9 mouse cellular contexts compared by ENCODE assay signal in the genomic region with DNA sequence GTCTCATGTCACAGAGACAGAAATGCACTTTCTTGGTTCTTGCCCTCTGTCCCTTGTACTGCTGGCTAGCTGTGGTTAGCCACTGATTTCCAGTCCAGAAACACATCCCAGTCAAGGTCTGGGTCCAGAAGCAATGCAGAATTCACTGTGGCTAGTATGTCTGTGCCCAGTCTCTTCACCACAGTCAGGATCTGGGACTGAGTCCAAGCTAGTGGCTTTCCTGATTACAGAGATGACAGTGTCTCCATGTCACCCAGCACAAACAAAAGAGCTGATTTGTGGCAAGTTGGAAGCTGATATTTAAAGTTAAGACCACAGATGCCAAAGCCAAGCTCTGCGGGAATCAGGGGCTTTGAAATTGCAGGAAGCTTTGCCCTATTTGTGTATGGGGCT. TPM values are rescaled to one million over a fixed set of nuclear protein-coding genes. Genes with fewer than 3 reads are reported as not detected.
DNase-seq lines count a peak whose midpoint lies in the region; ATAC-seq and TF ChIP-seq lines count a peak whose summit lies in the region.
"Had no signal": no experiment of that assay in that cellular context is flagged by ENCODE, and none has a peak within 500 bp of the region (broad histone marks: within the 10 kb centered on the region; RNA-seq: fewer than 3 reads in every experiment).

No protein-coding gene starts in this region.

- no peaks in the 10 kb centered on the region; the same call in 1 of the 2 replicates for H3K9me3 ChIP-seq in heart, embryonic 11.5 days (replicated peaks; ENCODE audit: control insufficient read depth, low read length)
- H3K9me3 ChIP-seq in liver, embryonic 11.5 days (ENCODE audit: control insufficient read depth, low read length): no peaks in the 10 kb centered on the region

- TF ChIP-seq CTCF in cerebellum, adult 2 months (IDR thresholded peaks at IDR 0.05; ENCODE audit: borderline replicate concordance, insufficient read depth, low read depth, low read length): no peak

- H3K27ac ChIP-seq in heart, embryonic 11.5 days (ENCODE audit: low read depth, low read length): no peak overlapping the region
- no peak overlapping the region for H3K27ac ChIP-seq in cerebellum, adult 2 months (ENCODE audit: insufficient read depth, low read length)
- no peak overlapping the region for H3K27ac ChIP-seq in liver, embryonic 11.5 days (ENCODE audit: low read depth, low read length)
- H3K27ac ChIP-seq: macrophage had no signal

- H3K4me1 ChIP-seq in heart, embryonic 11.5 days (ENCODE audit: control insufficient read depth, insufficient read depth, low read length): peaks cover 8% of the 10 kb centered on the region
- H3K4me1 ChIP-seq in cerebellum, adult 2 months (ENCODE audit: control insufficient read depth, insufficient read depth, low read length): peaks cover 14% of the 10 kb centered on the region
- no peaks in the 10 kb centered on the region for H3K4me1 ChIP-seq in liver, embryonic 11.5 days (replicated peaks; ENCODE audit: control insufficient read depth, insufficient read depth, low read length)

- WGBS in heart, embryonic 11.5 days (ENCODE audit: insufficient replicate concordance): 30% methylated on average over 1 of the region's 1 CpGs
- 22% methylated on average over 1 of the region's 1 CpGs for WGBS in cerebellum, adult 2 months
- WGBS in liver, embryonic 11.5 days: 63% methylated on average over 1 of the region's 1 CpGs

- H3K4me2 ChIP-seq in heart, embryonic 11.5 days: no peak overlapping the region
- no peak overlapping the region for H3K4me2 ChIP-seq in liver, embryonic 11.5 days

- no peaks in the 10 kb centered on the region for H3K36me3 ChIP-seq in heart, embryonic 11.5 days (ENCODE audit: control insufficient read depth, insufficient read depth, low read length)
- H3K36me3 ChIP-seq in liver, embryonic 11.5 days (ENCODE audit: control insufficient read depth, insufficient read depth, low read length): no peaks in the 10 kb centered on the region

- TF ChIP-seq POLR2A in cerebellum, adult 2 months (IDR thresholded peaks at IDR 0.05; ENCODE audit: borderline replicate concordance, insufficient read depth, low read length): no peak

- H3K4me3 ChIP-seq in heart, embryonic 11.5 days (ENCODE audit: low read depth, low read length): no peak overlapping the region
- H3K4me3 ChIP-seq in cerebellum, adult 2 months (replicated peaks; ENCODE audit: insufficient read depth, low read depth, low read length): no peak overlapping the region
- H3K4me3 ChIP-seq in liver, embryonic 11.5 days (ENCODE audit: low read depth, low read length): no peak overlapping the region

- no peak for ATAC-seq in heart, embryonic 11.5 days (replicated peaks; ENCODE audit: insufficient number of reproducible peaks, low FRiP score, low TSS enrichment)
- ATAC-seq in liver, embryonic 11.5 days (replicated peaks; ENCODE audit: low FRiP score): no peak

- intact Hi-C loops in heart, postnatal 10 days (cut with DNase I): no loop called here
- intact Hi-C loops in gastrocnemius, postnatal 36 days (cut with DNase I): no loop called here

- peak; percentile 89 for DNase-seq in heart, adult 11 months
- peak; percentile 40 to 67 for DNase-seq in cerebellum, adult 2 months
- peak; percentile 64 to 70 for DNase-seq in heart, postnatal 10 days
- peak; percentile 75 for DNase-seq in lung, postnatal 10 days
- DNase-seq in liver, embryonic 11.5 days (ENCODE audit: low spot score): no peak
- DNase-seq in gastrocnemius, postnatal 36 days: no peak
- DNase-seq in natural killer cell, adult 2 months (ENCODE audit: low spot score in 2 of 2): no peak

- H3K27me3 ChIP-seq in heart, embryonic 11.5 days (ENCODE audit: control insufficient read depth, insufficient read depth, low read length): no peaks in the 10 kb centered on the region
- H3K27me3 ChIP-seq in cerebellum, adult 2 months (ENCODE audit: control insufficient read depth, insufficient read depth, low read length): no peaks in the 10 kb centered on the region
- H3K27me3 ChIP-seq in liver, embryonic 11.5 days (replicated peaks; ENCODE audit: control insufficient read depth, insufficient read depth, low read length): no peaks in the 10 kb centered on the region

- no peak overlapping the region for H3K9ac ChIP-seq in heart, embryonic 11.5 days (ENCODE audit: low read depth, low read length)
- no peak overlapping the region for H3K9ac ChIP-seq in liver, embryonic 11.5 days (ENCODE audit: low read depth, low read length)

RNA-seq across cellular contexts. Expression of gene Gucy1b2, which starts 39.4 kb away (rescaled TPM):
- not detected in 2 replicates for polyA plus RNA-seq in heart, embryonic 11.5 days (2014; fragmentation: Nextera tagmentation; extraction: Ambion mirVana)
- 0.11 and 0.19 TPM in 2 replicates for polyA plus RNA-seq in cerebellum, adult 2 months (2012; rRNA removed)
- total RNA-seq in heart, postnatal 10 days (2021): not detected
- 0.16 TPM in 1 of 2 replicates, not detected in the other for polyA plus RNA-seq in liver, embryonic 11.5 days (2014; fragmentation: Nextera tagmentation; extraction: Ambion mirVana)
- total RNA-seq in gastrocnemius, postnatal 36 days (2021): not detected
- polyA plus RNA-seq: macrophage had no signal

Comparison
In these comparisons a context has a peak if more than half of its experiments do, and no peak if none do; other contexts are left out.
1. DNase-seq: peak in heart, adult 11 months (single experiment), cerebellum, adult 2 months (2 of 2), heart, postnatal 10 days (2 of 2) and lung, postnatal 10 days (single experiment); none in liver, embryonic 11.5 days (single experiment), gastrocnemius, postnatal 36 days (0 of 2) and natural killer cell, adult 2 months (0 of 2).